In the genomic region with DNA sequence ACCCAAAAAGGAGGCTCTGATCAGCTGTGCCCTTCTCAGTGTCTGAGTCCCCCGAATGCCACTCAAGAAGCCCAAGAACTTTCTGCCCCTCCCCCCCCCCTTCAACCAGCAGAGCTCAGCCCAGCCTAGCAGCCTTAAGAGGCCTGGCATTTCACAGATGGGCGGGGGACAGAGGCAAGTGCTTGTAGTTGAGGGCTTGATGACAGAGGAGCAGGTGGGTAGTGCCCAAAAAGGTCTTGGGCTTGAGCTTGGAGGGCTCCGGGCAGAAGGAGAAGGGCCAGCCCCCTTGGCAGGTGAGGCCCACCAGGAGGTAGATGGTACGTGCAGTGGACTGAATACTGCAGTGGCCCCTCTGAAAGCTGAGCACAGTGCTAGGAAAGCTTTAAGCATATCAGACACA, we compare ENCODE assay signal across 9 mouse cellular contexts. TPM values are rescaled to one million over a fixed set of nuclear protein-coding genes. Genes with fewer than 3 reads are reported as not detected.
A peak's percentile ranks its signal among the peaks of the same experiment; 100 is the strongest.
DNase-seq lines count a peak whose midpoint lies in the region; ATAC-seq lines count a peak whose summit lies in the region.
"Had no signal": no experiment of that assay in that cellular context is flagged by ENCODE, and none has a peak within 500 bp of the region (broad histone marks: within the 10 kb centered on the region; RNA-seq: fewer than 3 reads in every experiment).

No protein-coding gene starts in this region.

- H3K27me3 ChIP-seq in heart, embryonic 14.5 days (ENCODE audit: control insufficient read depth, insufficient read depth, low read length) = no peaks in the 10 kb centered on the region
- H3K27me3 ChIP-seq in embryonic facial prominence, embryonic 12.5 days = no peaks in the 10 kb centered on the region
- no peaks in the 10 kb centered on the region for H3K27me3 ChIP-seq in hindbrain, embryonic 13.5 days
- H3K27me3 ChIP-seq: CH12.LX had no signal

- H3K4me1 ChIP-seq in heart, embryonic 14.5 days (ENCODE audit: control insufficient read depth in 2 of 2, insufficient read depth in 2 of 2, low read length in 2 of 2) = peaks cover 32 to 59% of the 10 kb centered on the region in 2 experiments
- peaks cover 32% of the 10 kb centered on the region for H3K4me1 ChIP-seq in embryonic facial prominence, embryonic 12.5 days
- H3K4me1 ChIP-seq in hindbrain, embryonic 13.5 days (replicated peaks) = peaks cover 53% of the 10 kb centered on the region

- WGBS in heart, embryonic 14.5 days = 46% methylated on average over 4 of the region's 4 CpGs
- WGBS in embryonic facial prominence, embryonic 12.5 days = 90% methylated on average over 4 of the region's 4 CpGs
- WGBS in hindbrain, embryonic 13.5 days = 83% methylated on average over 4 of the region's 4 CpGs

- ATAC-seq in heart, embryonic 14.5 days (ENCODE audit: insufficient number of reproducible peaks, insufficient read depth, low FRiP score, low read depth) = no peak
- no peak for ATAC-seq in embryonic facial prominence, embryonic 12.5 days (ENCODE audit: insufficient number of reproducible peaks, insufficient read depth, low FRiP score, low TSS enrichment)
- no peak for ATAC-seq in hindbrain, embryonic 13.5 days (ENCODE audit: low FRiP score)

- no peaks in the 10 kb centered on the region for H3K9me3 ChIP-seq in heart, embryonic 14.5 days (ENCODE audit: control insufficient read depth, low read length)
- no peaks in the 10 kb centered on the region for H3K9me3 ChIP-seq in embryonic facial prominence, embryonic 12.5 days
- H3K9me3 ChIP-seq in hindbrain, embryonic 13.5 days = no peaks in the 10 kb centered on the region

- intact Hi-C loops in heart, postnatal 10 days (cut with DNase I) = no loop called here

- peak overlapping the region in 1 of 2 experiments; percentile 82; a peak in 2 of 4 replicates for H3K27ac ChIP-seq in heart, embryonic 14.5 days (replicated peaks in 1 of 2; ENCODE audit: control insufficient read depth in 1 of 2, insufficient read depth in 1 of 2, low read depth in 2 of 2, low read length in 2 of 2)
- H3K27ac ChIP-seq in embryonic facial prominence, embryonic 12.5 days = no peak overlapping the region
- H3K27ac ChIP-seq in hindbrain, embryonic 13.5 days = no peak overlapping the region

- no peak for DNase-seq in heart, postnatal 10 days
- peak; percentile 33 for DNase-seq in lung, postnatal 14 days
- no peak for DNase-seq in adrenal gland, adult 18-20 months (ENCODE audit: low spot score in 2 of 2)
- DNase-seq in layer of hippocampus, adult 9-10 months (ENCODE audit: low spot score) = no peak
- DNase-seq in thymus, adult 18-20 months = no peak

- H3K9ac ChIP-seq in heart, embryonic 14.5 days (ENCODE audit: low read length) = peak overlapping the region; percentile 96
- H3K9ac ChIP-seq in embryonic facial prominence, embryonic 12.5 days = no peak overlapping the region
- H3K9ac ChIP-seq in hindbrain, embryonic 13.5 days = peak overlapping the region; percentile 96; the same call in 1 of the 2 replicates

- peak overlapping the region; percentile 3 to 96; a peak in 1 of 4 replicates for H3K4me3 ChIP-seq in heart, embryonic 14.5 days (ENCODE audit: control insufficient read depth in 1 of 2, insufficient read depth in 1 of 2, low read depth in 1 of 2, low read length in 2 of 2)
- H3K4me3 ChIP-seq in embryonic facial prominence, embryonic 12.5 days = peak overlapping the region; percentile 95; the same call in 1 of the 2 replicates
- peak overlapping the region; percentile 95 for H3K4me3 ChIP-seq in hindbrain, embryonic 13.5 days

- peak overlapping the region; percentile 84 for H3K4me2 ChIP-seq in heart, embryonic 14.5 days (ENCODE audit: low read length)
- peak overlapping the region; percentile 98 for H3K4me2 ChIP-seq in embryonic facial prominence, embryonic 12.5 days (replicated peaks)
- H3K4me2 ChIP-seq in hindbrain, embryonic 13.5 days = peak overlapping the region; percentile 97

- peaks cover 14% of the 10 kb centered on the region for H3K36me3 ChIP-seq in heart, embryonic 14.5 days (ENCODE audit: control insufficient read depth, insufficient read depth, low read length)
- H3K36me3 ChIP-seq in embryonic facial prominence, embryonic 12.5 days = peaks cover 9% of the 10 kb centered on the region
- H3K36me3 ChIP-seq in hindbrain, embryonic 13.5 days = no peaks in the 10 kb centered on the region

RNA-seq across cellular contexts. Expression of a gene that starts 1.7 kb away (rescaled TPM):
- polyA plus RNA-seq in heart, embryonic 14.5 days (2014; fragmentation: Nextera tagmentation; extraction: Ambion mirVana) = 160 and 211 TPM in 2 replicates
- total RNA-seq in heart, postnatal 10 days (2021) = 100 to 1,000 TPM; 398 to 429 TPM
- polyA plus RNA-seq in embryonic facial prominence, embryonic 12.5 days (2016; fragmentation: Nextera tagmentation; extraction: Ambion mirVana) = 191 and 206 TPM in 2 replicates
- polyA plus RNA-seq in hindbrain, embryonic 13.5 days (2015; fragmentation: Nextera tagmentation; extraction: Ambion mirVana) = 188 and 191 TPM in 2 replicates
- 100 to 1,000 TPM; 279 to 302 TPM for total RNA-seq in adrenal gland, adult 18-20 months (2021)

RNA-seq across cellular contexts. Expression of a gene that starts 19.2 kb away (rescaled TPM):
- polyA plus RNA-seq in heart, embryonic 14.5 days (2014; fragmentation: Nextera tagmentation; extraction: Ambion mirVana) = 57.2 and 60.7 TPM in 2 replicates
- total RNA-seq in heart, postnatal 10 days (2021) = 1 to 10 TPM; 7.6 to 7.8 TPM
- 54.4 and 55.0 TPM in 2 replicates for polyA plus RNA-seq in embryonic facial prominence, embryonic 12.5 days (2016; fragmentation: Nextera tagmentation; extraction: Ambion mirVana)
- polyA plus RNA-seq in hindbrain, embryonic 13.5 days (2015; fragmentation: Nextera tagmentation; extraction: Ambion mirVana) = 14.0 and 15.8 TPM in 2 replicates
- 1 to 10 TPM; 1.7 to 2.8 TPM for total RNA-seq in adrenal gland, adult 18-20 months (2021)

RNA-seq across cellular contexts. Expression of a gene that starts 19.5 kb away (rescaled TPM):
- 0.51 and 0.66 TPM in 2 replicates for polyA plus RNA-seq in heart, embryonic 14.5 days (2014; fragmentation: Nextera tagmentation; extraction: Ambion mirVana)
- under 1 TPM; 0.20 to 0.22 TPM for total RNA-seq in heart, postnatal 10 days (2021)
- polyA plus RNA-seq in embryonic facial prominence, embryonic 12.5 days (2016; fragmentation: Nextera tagmentation; extraction: Ambion mirVana) = 0.47 and 0.79 TPM in 2 replicates
- 0.76 and 0.84 TPM in 2 replicates for polyA plus RNA-seq in hindbrain, embryonic 13.5 days (2015; fragmentation: Nextera tagmentation; extraction: Ambion mirVana)
- total RNA-seq in adrenal gland, adult 18-20 months (2021) = 1 to 10 TPM; 1.2 to 1.7 TPM

RNA-seq across cellular contexts. Expression of a gene that starts 23.0 kb away (rescaled TPM):
- 7.3 and 8.5 TPM in 2 replicates for polyA plus RNA-seq in heart, embryonic 14.5 days (2014; fragmentation: Nextera tagmentation; extraction: Ambion mirVana)
- 10 to 100 TPM; 30.6 to 39.0 TPM for total RNA-seq in heart, postnatal 10 days (2021)
- 11.6 and 14.1 TPM in 2 replicates for polyA plus RNA-seq in embryonic facial prominence, embryonic 12.5 days (2016; fragmentation: Nextera tagmentation; extraction: Ambion mirVana)
- 8.2 and 9.3 TPM in 2 replicates for polyA plus RNA-seq in hindbrain, embryonic 13.5 days (2015; fragmentation: Nextera tagmentation; extraction: Ambion mirVana)
- 10 to 100 TPM; 28.2 to 30.3 TPM for total RNA-seq in adrenal gland, adult 18-20 months (2021)

RNA-seq across cellular contexts. Expression of a gene that starts 26.8 kb away (rescaled TPM):
- polyA plus RNA-seq in heart, embryonic 14.5 days (2014; fragmentation: Nextera tagmentation; extraction: Ambion mirVana) = 0.69 and 0.80 TPM in 2 replicates
- total RNA-seq in heart, postnatal 10 days (2021) = not detected
- 1.9 and 2.0 TPM in 2 replicates for polyA plus RNA-seq in embryonic facial prominence, embryonic 12.5 days (2016; fragmentation: Nextera tagmentation; extraction: Ambion mirVana)
- polyA plus RNA-seq in hindbrain, embryonic 13.5 days (2015; fragmentation: Nextera tagmentation; extraction: Ambion mirVana) = 0.65 and 0.71 TPM in 2 replicates
- total RNA-seq in adrenal gland, adult 18-20 months (2021) = under 1 TPM; 0.54 to 0.96 TPM
